Mouse (Mus musculus): Measurements from ENCODE around the gene Myom1.

GRCm38 (mm10) chr17:70973398-70973797 is 29.0 kb upstream of the Myom1 start:
- TF ChIP-seq GATA1 (IDR thresholded peaks at IDR 0.05; ENCODE audit: low read length): no peak
- TF ChIP-seq TAL1 (IDR thresholded peaks at IDR 0.05; ENCODE audit: low read length): no peak

Data from erythroblast, embryonic 14.5 days (primary cell).